Mouse (Mus musculus) right cerebral cortex, postnatal 4 days (tissue): ENCODE data around the gene Cebpb.
"Not testable (repeated sequence)": the region's sequence is repeated elsewhere in the genome, so short reads cannot be mapped to it uniquely, and the experiment has no call there.

Experiments used
- DNase-seq: peaks from one replicate; pipeline ENCODE4 v3.0.0-alpha.2; 2022

The Cebpb gene

DNA sequence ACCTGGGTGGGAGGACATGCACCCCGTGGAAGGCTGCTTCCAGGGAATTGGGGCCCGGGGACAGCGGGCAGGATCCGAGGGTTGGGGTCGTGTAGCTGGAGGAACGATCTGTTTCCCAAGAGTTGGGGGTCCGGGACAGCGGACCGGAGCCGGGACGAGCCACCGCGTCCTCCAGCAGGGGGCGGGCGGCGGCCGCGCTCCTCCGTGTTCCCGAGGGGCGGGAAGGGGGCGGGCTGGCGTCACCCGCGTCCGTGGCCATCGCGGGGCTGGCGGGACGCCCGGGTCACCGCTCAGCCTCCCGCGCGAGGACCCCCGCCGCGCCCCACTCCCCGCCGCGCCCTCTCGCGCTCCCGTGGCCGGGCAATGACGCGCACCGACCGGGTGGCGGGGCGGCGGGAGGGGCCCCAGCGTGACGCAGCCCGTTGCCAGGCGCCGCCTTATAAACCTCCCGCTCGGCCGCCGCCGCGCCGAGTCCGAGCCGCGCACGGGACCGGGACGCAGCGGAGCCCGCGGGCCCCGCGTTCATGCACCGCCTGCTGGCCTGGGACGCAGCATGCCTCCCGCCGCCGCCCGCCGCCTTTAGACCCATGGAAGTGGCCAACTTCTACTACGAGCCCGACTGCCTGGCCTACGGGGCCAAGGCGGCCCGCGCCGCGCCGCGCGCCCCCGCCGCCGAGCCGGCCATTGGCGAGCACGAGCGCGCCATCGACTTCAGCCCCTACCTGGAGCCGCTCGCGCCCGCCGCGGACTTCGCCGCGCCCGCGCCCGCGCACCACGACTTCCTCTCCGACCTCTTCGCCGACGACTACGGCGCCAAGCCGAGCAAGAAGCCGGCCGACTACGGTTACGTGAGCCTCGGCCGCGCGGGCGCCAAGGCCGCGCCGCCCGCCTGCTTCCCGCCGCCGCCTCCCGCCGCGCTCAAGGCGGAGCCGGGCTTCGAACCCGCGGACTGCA lies at the start of gene Cebpb:
TSS of gene Cebpb (plus strand) at position 418 of the 954 bp plus-strand sequence.
- peak; percentile 71 for DNase-seq

DNA sequence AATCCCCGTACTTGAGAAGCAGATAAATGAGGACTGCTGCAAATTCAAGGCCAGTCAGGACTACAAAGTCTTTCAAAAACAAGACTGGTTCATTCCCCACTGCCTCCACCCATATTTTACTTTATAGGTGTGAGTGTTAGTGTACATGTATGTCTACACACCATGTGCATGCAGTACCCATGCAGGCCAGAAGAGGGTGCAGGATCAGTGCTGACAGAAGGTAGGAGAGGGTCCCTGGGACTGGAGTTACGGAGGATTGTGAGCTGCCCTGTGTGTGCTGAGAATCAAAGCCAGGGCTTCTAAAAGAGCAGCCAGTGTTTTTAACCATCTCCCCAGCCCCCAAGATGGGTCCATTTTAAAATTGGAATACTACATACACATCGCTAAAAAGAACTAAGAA lies 48.4 kb upstream of the Cebpb start:
- peak; percentile 55 for DNase-seq

DNA sequence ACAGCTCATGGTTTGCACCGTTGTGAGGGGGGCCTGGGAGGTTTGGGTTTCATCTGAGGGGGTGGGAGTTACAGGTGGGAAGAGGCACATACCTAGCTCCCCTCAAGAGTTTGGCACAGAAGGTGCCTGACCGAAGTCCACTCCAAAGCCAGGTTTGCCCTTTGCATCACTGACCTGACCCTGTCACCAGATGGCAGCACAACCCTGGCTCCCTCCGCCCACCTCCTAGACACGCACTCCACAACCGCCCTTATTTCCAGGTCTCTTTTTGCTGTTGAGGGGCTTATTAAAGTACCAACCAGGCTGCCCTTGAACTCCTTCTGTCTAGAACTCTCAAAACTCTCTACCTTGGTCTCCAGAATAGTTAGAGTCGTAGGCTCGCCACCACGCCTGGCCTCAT lies 47.4 kb upstream of the Cebpb start:
- no peak for DNase-seq

DNA sequence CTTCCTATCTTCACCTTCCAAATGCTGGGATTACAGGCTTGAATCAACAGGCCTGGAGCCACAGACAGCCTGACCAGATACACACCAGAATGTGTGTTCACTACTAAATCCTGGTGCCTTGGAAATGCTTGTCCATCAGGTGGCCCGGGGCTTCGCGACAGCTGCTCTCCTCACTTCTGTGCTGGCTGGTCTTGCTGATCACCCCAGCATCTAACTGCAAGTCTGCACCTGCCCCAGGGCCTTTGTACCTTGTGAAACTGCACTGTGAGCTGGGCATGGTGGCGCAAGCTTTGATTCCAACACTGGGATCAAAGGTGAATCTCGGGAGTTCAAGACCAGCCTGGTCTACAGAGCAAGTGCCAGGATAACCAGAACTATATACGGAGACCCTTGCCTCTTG lies 46.6 kb upstream of the Cebpb start:
- DNase-seq: no peak

DNA sequence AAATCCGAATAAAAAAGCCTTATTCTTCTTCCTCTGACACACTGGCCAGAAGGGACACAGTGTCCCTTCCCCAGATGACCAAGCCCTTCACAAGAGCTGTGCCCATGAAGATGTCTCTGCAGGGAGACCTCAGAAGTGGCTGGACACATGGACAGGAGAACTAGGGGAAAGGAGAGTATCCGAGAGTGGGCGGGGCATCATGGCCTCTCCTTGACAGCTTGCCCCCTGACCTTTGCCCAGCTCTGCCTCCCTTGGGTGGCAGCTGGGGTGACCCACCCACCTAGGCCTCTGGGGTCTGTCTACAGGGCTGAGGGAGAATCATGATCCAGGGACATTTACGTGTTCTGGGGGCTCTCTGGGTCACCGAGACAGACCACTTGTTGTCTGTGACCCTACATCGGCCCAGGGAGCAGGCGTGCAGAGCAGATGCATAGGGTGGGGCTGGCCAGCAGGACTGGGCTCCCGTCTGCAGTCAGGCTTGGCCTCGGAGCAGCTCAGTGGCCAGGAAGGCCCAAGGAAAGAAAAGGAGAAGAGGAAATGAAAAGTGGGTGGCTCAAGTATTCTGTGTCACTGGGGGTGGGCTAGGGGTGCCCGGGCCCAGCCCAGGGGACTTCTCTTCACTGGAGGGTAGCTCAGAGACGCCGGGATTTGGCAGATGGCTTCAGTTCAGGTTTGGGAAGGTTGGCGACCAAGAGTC lies 45.2 kb upstream of the Cebpb start:
- DNase-seq: not testable (repeated sequence)

DNA sequence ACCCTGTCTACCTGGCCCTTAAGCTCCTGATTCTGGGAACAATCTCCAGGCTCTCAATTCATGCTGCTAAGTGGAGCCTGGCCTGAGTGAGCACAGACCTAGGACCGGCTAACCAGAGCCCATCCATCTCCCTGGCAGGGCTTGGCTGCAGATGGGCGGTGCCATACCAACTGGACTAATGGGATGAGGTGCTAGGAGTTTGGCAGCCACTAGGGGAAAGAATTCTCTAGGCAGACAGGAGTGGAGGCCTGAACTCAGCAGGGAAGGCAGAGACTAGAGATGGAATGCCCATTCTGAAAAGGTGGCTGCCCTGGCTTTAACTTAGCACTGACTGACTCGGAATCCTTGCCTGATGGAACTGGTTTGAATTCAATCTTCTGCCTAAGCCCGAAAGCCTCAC lies 42.3 kb upstream of the Cebpb start:
- DNase-seq: no peak

DNA sequence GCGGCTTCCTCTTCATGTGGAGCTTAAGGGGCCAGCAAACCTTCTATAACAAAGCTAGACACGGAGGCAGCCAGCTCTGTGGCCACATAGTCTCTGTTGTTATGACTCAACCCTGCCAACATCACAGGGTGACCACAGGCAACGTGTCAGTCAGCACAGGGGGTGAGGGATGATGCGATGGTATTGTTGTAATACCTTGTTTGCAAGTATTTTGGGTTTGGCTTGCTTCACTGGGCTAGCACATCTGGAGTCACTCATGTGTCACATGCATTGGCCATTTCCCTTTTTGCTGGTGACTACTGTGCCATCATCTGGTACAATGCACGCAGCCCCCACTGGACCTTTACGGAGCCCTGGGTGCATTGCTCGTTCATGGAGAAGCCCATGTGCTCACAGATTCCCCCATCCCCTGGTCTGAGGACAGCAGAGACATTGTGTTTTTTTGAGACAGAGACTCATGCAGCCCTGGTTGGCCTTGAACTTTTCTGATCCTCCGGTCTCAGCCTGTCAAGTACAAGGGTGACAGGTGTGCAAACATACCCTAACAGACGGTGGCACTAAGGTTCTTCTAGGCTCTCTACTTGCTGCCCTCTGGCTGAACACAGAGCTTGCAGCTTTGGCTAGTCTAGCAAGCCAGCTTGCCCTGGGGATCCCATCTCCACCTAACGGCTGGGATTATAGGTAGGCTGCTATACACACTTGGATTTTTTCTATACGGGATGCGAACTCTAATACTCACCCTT lies 39.3 kb upstream of the Cebpb start:
- no peak for DNase-seq

DNA sequence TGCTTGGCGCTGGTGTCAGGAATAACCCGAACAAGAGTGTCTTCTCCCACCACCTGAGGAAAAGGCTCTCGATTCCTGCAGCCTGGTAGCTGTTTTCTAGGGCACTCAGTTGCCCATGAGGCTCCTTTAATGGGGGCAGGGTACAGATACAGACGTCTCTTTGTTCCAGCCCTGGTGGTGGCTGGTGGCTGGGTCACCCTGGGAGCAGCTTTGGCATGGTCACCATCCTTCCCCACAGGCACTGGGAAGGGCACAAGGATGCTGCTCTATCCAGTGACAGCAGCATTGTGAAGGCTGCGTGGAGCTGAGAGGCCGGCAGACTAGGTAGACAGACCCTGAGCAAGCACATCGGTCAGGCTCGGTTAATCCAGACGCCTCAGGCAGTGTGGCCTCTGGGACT lies 37.1 kb upstream of the Cebpb start:
- no peak for DNase-seq

DNA sequence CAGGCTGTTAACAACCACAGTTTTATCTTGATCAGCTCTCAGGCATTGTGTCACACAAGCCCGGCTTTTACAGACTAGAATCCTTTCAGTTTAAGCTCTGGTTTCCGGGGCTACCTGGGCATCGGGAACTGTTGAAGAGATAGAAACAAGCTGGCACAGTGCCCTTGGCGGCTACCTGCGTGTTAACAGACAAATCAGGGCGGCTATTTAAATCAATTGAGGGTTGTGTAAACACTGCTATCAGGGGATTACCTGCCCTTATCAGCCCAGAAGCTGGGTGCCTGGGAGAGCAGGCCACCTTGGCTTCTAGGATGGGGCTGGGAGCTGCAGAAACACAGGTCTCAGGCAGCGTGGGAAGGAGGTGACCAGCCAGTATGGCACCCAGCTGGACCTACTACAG lies 36.0 kb upstream of the Cebpb start:
- no peak for DNase-seq

DNA sequence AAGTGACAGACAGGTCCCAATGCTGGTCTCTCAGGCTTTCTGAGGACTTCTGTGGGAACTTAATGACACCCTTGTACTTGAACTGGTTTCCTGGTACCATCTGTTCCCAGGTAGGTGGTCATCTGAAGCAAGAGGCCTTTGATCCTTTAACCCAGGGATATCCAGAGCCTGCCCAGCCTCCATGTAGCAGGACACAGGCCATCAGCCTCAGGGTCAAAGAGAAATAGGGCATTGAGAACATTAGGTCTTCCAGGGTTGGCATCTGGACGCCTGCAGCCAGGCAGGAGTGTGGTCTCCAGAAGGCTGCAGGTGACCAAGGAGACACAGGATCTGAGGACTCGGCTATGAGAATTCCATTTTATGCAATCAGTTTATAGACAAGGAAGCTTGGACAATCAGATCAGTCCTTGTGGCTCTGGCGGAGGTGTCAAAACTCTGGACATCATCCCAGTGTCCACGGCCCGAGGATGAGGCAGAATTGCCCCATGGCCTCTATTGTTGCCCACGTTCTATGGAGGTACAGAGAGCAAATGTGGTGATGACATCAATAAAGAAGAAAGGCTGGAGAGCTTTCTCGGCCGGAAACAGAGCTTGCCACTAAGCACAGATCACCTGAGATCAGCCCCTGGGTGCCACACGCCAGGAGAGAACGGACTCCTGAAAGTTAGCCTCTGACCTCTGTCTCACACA lies 33.7 kb upstream of the Cebpb start:
- DNase-seq: no peak

DNA sequence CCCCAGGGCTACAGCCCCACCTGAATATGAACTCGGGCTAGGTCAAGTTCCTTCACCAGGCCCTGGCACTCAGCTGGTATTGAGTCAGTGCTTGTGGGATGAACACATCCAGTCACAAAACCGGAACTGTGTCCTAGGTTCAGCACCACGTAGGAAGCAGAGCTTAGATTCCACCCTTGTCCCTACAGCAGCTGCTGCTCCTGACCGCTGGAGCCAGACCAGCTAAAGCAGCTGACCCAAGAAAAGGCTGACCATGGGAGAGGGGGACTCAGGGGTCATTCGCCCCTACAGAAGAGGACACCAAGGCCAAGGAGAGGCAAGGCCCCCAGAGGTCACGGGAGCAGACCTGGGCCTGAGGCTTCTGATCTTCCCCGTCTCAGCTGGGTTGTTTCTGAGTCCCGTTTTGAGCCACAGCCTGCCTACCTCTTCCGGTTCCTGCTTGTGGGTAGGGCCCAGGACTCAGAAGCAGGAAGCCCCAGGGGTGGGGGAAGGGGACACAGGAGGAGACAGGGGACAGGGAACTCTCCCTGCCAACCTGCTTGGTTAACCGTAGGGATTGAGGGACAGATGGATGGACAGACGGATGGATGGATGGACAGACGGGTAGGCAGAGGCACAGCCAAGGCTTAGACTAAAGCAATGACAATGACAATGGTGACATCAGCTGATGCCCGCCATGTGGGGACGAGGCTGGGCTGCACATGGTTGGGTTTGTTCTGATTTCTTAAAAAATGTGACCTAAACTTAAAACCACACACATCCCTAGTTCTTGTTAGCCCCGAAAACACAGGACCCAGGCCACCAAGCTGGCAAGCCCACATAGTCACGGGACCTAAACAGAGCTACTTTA lies 31.9 kb upstream of the Cebpb start:
- DNase-seq: no peak

DNA sequence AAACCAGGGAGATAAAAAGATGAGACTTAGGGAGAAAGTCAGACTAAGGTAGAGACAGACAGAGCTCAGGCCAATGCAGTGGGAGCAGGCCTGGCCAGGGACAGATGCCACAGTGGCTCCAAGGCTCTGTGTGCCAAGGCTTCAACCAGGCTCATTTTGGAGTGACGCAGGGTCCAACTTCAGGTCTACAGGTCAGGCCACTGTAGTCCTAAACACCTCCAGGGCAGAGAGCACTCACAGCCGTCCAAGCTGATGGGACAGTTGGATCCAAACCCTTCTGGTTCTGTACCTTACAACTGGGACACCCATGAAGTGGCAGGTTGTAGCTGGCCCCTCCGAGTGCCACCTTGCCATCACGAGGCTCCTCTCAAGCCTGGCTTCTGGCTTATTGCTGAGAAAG lies 30.7 kb upstream of the Cebpb start:
- no peak for DNase-seq

DNA sequence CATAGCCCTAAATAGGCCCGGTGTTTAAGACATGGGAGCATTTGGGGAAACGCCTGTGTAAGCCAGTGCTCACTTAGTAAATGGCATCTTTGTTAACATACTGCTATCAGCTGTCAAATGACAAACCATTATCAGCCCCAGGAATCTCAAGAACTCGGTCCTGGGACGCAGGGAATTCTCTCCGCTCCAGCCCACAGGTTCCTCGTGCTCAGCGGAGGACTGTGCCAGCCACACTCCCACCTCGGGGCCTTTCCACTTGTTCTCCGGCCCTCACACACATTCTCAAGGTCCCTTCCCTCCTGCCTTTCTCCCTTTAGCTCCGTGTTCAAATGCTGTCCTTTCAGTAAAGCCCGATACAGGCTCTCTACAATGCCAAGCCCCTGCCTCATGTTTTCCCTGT lies 30.0 kb upstream of the Cebpb start:
- DNase-seq: no peak

DNA sequence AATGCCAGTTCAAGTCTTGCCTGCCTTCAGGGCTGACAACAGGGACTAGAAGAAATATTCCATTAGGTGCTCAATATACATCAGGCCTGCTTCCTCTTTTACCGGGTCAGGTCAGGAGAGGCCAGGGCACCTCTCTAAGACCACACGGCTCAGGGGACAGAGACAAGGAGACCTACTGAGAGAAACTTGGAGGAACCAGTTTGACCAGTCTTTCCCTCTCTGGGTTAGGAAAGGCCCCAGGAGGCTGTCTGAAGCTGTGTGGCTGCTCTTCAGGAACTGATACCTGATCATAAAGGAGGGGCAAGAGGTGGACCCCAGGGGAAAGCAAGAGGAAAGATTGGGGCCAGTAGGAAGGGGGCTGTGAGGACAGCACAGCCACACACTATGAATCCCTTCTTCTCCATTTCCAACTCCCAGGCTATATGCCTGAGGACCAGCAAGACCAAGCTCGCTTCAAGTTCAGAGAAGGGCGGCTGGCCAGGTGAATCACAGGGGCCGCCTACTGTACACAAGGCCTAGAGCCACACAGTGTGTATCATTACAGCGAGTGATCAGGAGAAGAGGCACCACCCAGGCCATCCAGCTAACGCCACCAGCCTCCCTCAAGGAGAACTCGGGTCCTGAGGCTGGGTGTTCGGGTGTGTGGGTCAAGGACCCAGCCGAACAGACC lies 29.4 kb upstream of the Cebpb start:
- DNase-seq: no peak

DNA sequence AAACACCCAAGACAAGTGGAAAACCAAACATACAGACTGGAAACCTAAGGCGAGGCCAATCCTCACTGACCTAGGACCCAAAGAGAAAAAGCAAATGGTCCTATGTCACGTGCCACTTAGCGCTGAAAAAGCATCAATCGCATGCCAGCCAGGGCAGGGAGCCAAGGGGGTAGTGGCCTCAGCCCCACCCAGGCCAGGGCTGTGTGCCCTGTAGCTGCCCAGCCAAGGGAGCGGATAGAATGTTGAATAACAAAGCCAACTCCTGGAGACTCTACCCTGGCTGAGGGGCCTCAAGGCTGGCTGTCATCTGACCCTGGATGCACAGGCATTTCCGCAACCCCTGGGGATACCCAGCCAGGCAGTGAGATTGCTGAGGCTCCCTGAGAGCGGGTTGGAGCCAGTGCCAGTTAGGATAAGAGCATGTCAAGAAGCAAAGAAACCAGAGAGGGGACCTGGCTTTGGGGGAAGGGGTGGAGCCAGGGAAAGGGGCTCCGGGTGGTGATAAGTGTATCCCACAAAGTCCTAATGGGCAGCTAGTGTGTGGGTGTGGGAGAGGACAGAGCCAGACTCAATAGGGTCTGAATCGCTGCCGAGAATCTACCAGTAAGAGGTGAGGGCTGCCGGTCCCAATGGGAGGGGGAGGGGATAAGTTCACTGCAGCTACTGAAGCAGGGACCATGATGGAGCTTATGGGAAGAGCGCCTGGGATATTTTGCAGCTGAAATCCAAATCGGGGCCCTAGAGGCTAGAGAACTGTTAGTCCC lies 28.7 kb upstream of the Cebpb start:
- peak; percentile 58 for DNase-seq

DNA sequence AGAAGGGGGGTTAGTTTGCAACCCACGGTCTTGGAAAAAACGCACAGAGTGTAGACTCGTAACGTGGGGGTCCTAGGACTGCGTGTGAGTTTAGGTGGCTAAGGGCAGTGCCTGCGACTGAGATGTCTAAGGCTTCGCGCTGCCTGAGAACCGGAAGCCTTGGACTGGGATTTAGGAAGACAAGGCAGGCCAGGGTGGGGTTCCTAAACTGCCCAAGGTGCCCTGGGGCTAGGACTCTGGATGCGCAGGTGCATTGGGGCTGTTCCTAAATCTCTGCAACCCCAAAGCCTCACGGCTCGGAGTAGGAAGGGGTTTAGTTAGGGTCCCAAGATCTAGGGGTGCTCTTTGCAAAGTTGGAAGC lies 28.1 kb upstream of the Cebpb start:
- DNase-seq: no peak

DNA sequence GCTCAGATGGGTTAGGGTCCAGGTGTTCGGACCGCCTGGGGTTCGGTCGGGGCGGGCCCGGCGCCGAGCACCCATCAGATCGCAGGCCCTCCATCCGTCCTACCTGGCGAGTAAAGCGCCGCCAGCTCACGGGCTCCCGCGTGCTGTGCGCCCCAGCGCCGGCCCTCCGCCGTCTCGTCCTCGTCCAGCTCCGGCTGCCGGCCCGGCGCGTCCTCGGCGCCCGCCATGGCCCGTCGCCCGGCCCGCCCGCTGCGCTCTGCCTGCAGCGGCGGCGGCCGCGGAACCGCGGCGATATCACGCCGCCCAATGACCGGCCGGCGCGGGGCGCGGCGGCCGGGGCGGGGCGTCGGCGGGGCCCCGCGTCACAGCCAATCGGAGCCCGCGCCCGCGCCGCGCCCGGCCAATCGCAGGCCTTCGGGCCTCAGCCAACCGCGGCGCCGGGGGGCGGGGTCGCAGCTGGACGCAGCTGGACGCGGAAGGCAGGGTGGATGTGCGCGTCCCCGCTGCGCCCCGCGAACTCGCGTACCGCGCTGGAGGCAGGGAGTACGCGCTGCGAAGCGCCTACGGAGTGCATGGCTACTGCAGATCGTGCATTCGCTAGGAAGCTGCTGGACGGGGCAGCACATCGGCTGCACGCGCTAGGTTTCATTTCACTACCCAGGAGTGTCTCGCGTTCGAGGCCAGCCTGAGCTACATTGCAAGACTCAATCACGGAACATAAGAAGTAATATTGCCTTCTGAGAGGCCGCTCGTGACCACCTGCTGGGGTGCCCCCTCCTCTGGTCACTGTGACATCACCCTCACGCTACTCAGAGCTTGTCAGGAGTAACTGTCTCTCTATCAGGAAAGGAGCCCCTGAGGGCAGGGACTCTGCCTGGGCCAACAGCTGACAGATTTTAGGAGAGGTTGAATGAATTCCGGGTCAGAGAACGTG lies 27.2 kb upstream of the Cebpb start, which contains the start of gene Gm20431:
TSS of gene Gm20431 (minus strand) at position 227 of the 934 bp plus-strand sequence.
- DNase-seq: peak; percentile 97

DNA sequence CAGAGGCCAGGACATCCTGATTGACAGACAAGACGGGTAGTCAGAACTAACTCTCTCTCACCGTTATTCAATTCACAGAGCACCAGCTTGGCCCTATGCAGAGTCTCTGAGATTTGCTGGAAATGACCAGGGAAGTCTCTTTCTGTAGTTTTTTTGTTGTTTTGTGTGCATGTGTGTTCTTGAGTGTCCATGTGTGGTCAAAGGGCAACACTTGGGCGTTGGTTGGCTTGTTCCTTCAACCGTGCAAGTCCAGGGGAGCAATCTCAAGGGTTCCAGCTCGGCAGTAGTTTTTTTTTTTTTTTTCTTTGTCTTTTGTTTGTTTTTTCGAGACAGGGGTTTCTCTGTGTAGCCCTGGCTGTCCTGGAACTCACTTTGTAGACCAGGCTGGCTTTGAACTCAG lies 26.0 kb upstream of the Cebpb start:
- DNase-seq: no peak

DNA sequence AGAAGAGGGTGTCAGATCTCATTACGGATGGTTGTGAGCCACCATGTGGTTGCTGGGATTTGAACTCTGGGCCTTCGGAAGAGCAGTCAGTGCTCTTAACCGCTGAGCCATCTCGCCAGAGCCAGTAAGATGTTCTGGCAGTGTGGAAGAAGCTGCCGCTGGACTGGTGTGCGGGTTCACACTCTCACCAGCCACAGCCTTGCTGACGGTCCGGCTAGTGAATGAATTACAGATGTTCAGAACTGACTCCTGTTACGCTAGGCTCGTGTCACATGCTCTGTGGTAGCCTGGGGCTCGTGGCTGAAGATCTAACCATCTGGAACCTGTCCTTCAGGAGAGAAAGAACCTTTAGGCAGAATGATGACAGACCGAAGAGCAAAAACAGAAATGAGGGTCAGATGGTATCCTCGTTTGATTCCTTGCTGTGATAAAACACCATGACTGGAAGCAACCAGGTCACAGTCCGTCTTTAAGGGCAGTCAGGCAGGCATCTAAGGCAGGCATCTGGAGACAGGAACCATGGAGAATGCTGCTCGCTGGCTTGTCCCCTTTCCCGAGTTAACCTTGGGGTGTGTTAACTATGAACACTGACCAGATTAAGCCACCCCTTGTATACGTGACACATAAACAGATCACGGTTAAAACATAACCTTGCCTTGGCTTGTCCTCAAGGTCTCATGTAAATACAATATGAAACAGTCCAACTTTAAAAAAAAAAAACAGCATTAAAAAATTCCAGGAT lies 22.6 kb upstream of the Cebpb start:
- no peak for DNase-seq
